Mouse (Mus musculus) layer of hippocampus, adult 9-11 months (tissue): ENCODE measurements around the gene Rad51b.

Experiments
- DNase-seq: peaks from one replicate; pipeline ENCODE4 v3.0.0; 2022

Gene Rad51b

DNA sequence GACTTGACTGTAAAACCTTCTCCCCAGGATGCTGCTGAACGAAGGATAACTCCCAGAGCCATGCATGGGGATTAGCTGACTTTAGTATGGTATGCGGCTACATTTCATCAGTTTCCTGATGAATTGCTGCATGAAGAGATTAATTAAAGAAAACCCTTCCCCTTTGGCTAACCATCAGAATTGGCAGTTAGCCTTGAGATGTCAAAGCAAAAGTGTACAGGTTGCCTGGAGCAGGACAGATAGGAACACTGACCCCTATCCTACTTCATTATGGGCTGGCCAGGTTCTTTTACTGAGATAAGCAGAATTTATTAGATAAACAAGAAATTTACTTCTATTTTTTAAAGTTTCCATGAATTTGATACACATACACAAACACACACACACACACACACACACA, 85.3 kb downstream of the Rad51b start:
- no peak for DNase-seq

DNA sequence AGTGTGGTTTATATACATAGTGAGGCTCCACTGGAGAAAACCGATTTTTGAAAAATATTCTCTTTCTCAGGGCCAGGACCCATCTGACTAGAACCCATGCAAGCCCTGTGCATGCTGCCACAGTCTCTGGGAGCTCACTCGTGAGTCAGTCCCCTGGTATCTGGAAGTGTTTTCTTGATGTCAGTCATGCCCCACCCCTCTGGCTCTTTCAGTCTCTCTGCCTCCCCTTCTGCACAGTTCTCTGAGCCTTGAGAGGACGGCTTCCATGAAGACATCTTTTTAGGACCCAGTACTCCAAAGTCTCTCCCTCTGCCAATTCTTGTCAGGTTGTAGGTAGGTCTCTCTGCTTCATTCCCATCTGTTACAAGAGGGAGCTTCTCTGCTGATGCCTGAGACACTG, 86.5 kb downstream of the Rad51b start:
- no peak for DNase-seq

DNA sequence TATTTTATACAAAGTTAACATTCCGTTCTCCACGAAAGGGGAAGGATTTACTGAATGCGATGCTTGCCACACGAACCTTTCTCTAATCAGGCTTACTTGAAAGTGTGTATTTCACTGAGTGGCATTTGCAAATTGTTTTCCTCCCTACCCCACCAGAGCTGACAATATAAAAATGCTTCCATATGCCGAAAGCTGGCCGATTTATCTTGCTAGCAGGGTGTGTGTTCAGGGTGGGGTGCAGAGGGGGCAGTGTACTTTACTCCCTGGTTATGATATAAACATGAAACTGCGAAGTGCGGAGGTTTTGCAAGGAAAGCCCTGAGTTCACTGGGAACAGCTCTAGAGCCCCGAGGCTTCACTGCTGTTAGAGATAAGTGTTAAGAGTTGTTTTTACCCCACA, 87.7 kb downstream of the Rad51b start:
- DNase-seq = no peak

DNA sequence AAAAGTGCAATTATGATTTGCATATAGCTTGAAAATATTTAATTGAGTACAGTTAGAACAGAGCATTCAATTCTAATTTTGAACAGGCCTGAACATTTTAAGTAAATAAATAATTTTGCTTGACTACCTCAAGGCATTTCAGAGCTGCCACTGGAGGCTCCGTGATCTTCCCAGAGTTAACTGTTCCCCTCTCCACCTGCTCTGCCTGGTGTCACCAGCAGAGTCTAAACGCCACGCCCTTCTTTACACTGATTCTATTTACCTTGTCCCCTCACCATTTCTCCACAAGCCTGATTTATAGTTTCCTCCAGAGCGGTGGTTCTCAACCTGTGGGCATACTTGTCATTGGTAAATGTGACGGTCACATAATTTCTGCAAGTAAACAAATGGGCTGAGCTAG, 88.1 kb downstream of the Rad51b start:
- DNase-seq = no peak

DNA sequence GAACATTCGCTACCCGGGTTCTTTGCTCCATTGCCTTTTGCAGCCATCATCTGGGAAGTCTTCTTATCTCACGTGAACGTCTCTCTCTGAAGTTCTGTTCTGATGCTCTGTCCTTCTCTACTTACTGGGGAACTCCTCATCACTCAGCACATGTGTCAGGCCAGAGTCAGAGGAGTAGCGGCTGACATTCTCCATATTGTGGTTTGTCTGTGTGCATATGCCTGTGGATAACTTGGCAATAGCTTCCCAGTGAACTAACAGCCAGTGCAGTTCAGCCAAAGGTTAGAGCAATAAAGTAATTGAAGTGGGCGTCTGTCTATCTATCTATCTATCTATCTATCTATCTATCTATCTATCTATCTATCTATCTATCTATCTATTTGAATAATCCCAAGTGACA, 90.8 kb downstream of the Rad51b start:
- no peak for DNase-seq

DNA sequence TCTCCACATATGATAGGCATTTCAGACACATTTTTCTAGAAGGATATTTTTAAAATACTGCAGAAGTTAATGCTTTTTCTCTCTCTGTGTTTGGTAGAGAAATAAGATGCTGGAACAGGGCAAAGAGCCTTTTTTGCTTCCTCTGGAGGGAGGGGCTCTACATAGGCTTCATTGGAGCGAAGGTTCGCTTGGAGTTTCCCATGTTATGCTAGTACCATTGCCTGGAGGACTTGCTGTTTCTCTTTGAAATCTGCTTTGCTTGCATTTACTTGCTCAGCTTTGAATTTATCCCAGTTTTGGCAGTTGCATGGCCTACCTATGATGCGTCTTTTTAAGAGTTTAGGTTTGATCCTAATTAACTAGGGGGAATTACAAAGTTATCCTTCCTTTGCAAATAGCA, 92.2 kb downstream of the Rad51b start:
- no peak for DNase-seq

DNA sequence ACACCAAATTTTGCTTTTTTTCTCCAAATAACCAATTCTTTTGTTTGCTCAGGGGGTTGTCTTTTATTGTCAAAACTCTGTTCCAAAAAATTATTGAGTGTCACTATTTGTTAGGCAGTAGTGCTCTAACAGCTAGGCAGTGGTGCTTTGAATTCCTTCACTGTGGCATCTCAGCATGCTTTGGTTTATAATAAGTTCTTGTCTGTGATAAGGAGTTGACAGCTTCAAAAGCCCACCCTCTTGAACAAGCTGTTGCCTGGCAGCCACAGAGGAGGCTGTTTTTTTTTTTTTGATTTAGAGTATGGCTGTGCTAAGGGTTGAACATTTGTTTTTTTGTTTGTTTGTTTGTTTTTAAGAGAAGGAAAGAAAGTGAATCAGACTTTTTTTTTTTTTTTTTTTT, 92.9 kb downstream of the Rad51b start:
- DNase-seq = no peak

DNA sequence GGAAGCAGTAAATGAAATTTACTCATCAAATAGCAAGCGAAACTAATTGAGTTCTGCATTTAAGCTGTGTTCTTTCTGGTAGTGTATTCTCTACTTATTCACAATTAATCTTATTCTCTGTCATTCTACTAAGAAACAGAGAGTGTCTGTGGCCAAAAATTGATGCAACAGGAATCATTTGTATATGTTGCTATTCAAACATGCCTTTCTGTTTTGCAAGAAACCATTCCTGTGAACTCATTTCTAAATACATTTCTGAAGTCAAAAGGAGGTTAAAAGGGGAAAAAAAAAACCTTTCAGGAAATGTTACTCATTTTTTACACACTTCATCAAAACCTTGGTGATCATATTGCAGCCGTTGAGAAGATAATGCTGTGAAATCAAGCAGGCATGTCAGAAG, 96.6 kb downstream of the Rad51b start:
- DNase-seq = no peak

DNA sequence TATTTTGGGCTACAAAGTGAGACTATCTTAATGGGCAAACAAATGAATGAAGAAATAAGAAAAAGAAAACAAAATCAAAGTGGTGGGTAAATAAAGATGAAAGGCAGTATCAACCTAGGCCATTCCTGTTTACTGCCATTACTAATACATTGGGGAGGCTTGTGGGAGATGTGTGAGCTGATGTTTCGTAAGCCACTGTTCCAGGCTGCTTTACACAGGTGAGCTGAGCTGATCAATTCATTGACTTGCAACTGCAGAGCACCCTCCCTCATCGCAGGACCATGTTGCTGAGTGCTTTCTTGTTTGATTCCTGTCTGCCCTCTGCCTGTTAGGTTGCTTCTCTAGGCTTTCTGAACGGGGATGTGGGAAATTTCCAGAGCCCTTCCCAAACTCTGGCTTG, 106.9 kb downstream of the Rad51b start:
- no peak for DNase-seq

DNA sequence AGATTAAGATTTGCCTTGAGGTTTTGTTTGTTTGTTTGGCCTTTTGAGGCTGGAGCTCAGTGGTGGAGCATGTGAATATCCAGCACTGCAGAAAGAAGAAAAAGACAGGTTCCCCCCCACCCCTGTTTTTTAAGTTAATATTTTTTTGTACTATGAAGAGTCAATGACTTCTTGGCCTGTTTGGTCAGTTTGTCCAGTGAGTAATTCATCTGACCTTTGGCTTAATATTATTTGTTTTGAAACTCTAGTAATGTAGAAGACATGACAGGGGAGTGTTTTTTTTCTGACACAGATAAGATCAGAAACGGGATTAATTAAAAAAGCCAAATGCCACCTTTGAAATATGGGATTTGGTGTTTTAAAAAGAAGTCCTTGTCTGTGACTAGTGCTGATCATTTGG, 107.4 kb downstream of the Rad51b start:
- DNase-seq = no peak

DNA sequence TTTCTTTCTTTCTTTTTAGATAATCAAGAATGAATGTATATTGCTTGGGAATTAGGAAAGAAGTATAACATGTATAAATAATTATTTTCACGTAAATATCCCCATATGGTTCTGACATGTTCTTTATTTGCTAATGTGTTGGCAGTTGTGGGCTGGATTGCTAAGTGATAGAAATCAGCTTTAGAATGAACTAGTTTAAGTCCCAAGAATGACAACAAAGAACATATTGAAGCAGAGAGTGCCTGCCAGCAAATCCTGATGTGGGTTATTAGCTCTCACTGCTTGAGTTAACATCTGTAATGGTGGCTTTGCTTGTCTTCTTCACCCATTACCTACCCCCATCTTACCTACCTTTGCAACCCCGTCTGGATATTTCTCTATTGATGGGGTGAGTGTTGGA, 111.6 kb downstream of the Rad51b start:
- no peak for DNase-seq

DNA sequence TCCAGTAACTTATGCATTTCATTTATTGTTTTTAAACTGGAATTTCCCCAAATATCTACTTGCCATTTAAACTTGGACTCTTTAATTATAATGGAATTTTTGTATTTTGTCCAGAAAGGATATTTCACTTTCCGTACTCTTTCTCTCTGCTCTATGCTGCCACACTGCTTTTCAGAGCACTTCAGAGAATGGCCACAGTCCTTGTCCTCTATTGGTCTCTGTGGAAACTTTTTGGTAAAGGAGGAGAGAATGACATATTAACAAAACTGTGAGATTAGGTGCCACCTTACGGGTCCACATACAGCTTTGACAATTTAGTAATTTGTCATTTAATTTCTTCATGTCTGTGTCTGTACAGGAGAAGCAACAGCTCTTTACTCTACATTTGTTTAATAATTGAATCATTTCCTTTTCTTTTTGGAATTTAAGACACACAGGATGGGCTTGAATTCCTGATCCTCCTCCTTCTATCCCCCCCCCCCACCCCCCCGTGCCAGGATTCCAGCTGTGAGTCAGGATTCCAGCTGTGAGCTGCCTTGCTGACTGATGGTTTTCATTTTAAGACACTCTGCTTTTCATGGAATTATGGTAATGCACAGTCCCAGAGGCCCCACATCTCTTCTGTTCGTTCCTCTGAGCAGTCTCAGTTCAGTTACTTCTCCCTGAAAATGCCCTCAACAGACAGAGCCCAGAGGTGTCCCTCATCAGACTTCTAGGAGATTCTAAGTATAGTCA, 112.2 kb downstream of the Rad51b start:
- no peak for DNase-seq

DNA sequence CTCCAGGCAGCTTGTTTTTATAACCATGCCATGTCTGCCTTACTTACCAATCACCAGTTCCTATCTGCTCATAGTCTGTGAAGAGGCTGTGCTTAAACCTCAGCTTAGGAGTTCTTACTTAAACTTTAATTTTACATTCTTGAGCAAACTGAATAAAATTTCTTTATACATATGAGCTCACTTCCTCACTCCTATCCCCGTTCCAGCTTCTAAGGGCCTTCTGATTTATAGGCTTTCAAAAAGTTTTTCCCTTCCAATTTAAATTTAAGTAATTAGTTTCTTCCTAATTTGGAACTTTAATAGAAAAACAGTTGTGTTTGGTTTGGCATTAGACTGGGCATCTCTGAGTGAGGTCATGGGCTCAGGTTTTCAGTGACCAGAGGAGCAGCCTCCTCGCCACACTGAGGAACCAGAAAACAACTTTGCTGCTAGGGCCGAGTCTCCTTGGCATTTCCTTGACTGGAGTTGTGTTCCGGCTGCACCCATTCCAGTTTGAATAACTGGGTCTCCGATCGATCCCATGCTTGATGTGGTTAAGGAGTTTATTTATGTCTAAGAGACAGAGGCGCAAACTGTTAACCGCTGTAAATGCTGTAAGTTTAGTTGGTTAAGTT, 115.9 kb downstream of the Rad51b start:
- no peak for DNase-seq

DNA sequence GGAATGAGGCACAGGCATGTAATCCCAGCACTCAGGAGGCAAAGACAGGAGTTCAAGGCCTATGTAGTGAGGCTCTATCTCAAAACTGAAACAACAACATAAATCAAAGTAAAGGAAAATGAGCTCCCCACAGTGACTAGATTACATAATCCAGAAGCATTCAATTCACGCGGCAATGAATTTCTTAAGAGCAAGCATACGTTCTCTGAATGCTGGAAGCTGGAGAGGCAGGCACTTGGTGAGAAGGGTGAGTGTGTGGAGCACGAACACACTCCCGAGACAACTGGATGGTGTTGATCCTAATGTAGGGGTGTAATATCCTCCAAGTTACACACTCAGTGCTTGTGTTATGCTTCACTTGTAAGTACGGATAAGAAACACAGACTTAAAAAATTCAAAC, 120.3 kb downstream of the Rad51b start:
- DNase-seq = no peak

DNA sequence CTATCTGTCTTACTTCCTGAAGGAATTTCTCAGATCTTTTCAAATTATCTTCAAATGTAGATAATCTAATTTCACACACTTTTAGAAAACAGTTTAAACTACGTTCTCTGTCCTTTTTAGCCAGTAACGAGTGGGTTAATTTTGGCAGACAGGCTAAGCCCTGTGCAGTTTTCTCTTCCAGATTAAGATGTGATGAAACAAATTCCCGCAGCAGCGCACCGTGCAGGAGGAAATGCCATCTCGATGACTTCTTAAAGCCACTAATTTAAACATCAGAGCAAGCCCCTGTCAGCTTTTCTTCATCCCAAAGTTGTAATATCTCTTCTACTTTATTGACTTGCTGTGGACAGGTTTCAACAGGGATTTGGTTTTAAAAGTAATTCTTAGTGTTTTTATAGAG, 123.5 kb downstream of the Rad51b start:
- no peak for DNase-seq

DNA sequence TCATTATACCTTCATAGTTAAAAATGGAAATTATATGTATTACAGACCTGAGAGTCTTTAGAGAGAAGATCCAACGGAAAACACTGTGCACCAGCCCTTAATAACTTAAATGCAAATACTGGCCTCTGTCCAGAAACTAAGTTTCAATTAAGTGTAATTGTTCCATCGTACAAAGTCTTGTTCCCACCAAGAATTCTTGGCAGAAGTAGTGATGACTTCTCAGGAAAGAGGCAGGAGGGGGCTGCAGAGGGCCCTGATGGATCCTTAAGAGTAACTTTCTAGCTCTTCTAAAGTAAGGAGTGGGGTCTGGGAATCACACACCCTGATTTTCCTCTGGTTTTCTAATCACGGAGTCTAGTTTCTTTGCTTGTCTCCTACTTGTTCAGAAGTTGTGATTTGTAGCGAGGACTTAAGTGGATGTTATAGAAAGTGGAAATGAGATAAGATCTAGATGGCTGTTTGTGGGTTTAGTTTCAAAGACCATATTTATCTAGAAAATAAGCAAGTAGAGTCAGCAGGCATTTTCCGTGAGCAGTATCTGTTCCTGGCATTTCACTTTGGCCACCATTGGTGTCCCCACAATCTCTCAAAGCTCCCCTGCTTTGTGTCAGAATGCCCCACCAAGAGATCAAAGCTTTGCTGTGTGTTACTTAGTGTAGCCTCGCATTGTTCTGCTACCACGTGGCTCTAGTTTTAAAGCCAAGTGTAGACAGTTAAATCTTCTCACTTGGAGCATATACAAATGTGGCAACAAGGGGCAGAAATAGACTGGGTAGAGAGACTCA, 132.6 kb downstream of the Rad51b start:
- DNase-seq = no peak

DNA sequence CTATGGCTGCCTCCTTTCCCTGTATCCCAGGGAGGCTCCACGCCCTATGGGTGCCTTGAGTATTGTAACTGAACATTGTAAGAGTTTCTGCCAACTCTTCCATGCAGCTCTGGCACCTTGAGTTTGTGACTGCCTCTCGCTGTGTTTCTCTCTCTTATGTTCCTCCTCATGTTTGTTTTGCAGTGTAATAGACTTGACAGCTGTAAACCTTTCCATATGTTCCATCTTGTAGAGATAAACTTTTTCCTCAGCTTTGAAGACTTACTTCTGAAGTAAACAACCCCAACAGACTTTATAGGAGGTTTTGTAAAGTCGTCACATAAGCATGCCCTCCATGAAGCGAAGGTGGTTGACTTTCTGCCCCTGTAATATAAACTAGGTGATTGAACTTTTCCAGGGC, 134.1 kb downstream of the Rad51b start:
- no peak for DNase-seq

DNA sequence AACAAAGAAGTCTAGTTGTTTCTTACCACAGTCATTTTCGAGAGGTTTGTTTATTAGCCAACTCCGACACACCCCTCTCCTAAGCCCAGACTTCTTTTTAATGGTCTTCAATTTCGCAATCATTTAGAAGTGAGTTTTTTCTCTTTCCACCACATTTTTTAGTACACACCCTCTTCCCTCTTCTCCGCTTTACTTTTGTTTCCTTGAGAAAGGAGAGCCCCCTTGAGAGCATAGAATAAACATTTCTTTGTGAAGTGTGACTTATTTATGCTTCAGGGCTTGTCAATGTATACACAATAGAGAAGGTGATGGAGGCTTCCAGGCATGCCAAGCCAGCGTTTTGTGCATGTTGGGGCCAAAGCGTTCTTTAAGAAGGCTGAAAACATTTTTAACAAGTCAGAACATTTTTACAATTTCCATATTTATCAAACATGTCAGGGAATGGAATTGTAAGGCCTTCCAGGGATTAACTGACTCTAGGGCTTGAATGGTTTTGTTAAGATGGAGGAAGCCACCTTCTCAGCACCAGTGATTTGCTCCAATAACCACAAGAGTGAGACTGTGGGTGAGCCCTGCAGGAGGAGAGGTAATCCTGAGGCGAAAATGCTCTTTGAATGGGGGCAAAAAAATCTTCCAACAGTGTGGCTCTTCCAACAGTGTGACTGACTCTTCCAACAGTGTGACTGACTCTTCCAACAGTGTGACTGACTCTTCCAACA, 136.8 kb downstream of the Rad51b start:
- DNase-seq = no peak

DNA sequence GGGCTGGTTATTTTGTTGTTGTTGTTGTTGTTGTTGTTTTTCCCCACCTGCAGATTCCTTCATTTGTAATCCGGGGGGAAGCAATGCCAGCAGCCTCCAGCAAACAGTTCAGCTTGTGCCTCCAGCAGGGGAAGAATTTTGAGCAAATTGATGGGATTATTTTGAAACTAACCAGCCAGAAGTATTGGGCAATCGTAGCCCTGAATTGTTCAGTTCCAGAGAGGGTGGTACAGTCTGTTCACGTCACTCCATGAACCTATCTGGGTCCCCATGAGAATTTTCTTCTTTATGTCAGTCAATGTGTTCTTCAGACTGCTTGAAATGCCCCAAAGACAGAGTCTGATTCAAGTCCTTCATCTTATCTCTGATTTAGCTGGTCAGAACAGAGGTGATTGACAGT, 138.4 kb downstream of the Rad51b start:
- no peak for DNase-seq

DNA sequence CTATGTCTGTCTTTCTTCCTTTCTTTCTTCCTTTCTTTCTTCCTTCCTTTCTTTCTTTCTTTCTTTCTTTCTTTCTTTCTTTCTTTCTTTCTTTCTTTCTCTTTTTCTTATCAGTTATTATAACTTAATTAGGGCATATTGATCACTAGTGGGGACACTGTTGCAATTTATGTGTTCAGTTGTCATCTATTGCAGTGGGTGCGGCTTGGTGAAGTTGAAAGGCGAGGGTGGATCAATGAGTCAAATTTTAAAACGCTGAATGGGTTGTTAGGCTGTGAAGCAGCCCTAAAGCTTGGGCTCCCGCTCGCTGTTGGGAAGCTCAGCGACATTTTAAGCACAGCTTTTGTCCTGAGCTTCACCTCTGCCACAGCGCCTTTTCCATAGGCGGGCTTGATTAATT, 139.0 kb downstream of the Rad51b start:
- DNase-seq = no peak

DNA sequence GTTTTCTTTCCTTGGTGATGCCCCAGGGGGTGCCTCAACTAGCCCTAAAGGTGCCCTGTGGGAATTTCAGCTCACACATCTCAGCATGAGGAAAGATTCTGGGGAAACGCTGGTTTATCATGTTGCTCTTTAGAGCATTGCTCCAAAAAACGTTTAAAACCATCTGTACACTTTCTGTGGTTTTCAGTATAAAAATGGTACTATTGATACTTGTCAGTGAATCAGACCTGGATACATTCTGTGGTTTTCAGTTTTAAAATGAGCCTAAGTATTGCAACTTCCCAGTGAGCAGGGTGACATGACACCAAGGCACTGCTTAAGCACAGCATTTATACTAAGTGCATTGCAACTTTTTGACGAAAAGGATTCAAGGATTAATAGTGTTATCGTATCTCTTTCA, 139.8 kb downstream of the Rad51b start:
- DNase-seq = no peak

DNA sequence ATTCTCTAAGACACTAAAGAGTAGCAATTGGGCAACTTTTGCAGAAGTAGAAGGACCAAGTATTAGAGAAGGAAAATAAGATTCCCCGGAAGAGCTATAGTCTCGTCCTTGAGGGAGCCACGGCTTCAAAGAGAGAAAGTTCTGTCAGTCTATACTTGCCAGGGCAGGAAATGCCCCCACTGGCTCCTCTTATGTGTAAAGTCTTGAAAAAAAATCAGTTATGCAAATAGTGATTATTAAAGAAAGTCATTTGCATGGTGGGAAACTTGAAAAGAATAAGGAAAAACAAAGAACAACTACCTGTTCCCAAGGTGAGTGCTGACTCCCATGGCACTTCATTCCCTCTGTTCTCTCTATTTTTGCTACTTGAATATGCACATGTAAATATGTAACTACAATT, 140.5 kb downstream of the Rad51b start:
- no peak for DNase-seq

DNA sequence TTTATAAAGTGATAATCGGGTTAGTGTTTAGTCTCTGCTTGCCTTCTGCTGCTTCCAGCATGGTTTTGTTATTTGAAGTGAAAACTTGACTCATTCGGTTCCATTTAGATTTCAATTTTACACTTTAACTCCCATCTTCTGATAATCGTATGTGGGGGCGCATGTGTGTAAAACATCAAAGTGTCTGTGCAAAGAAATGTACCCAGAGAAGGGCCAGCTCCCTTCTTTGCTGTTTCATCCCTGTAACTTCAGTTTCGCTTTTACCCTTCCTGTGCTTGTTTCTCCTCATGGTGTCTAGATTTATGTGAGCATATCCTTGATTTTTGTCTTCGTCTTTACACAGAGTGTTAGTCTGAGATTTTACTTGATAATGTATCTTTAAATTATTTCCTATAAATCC, 142.9 kb downstream of the Rad51b start:
- DNase-seq = no peak
